Comparison of ENCODE assay signal across 8 mouse cellular contexts in genomic region chr8:120534504-120535368, GRCm38 (mm10). TPM values are rescaled to one million over a fixed set of nuclear protein-coding genes. Genes with fewer than 3 reads are reported as not detected.
DNase-seq lines count a peak whose midpoint lies in the region; ATAC-seq and TF ChIP-seq lines count a peak whose summit lies in the region.

No protein-coding gene starts in this region.

- peaks cover 7% of the 10 kb centered on the region; the same call in 1 of the 2 replicates for H3K4me1 ChIP-seq in bone marrow, adult 2 months (ENCODE audit: control insufficient read depth, insufficient read depth, low read length)
- peaks cover 87% of the 10 kb centered on the region for H3K4me1 ChIP-seq in embryonic facial prominence, embryonic 15.5 days
- peaks cover 79% of the 10 kb centered on the region for H3K4me1 ChIP-seq in heart, embryonic 12.5 days (replicated peaks)
- H3K4me1 ChIP-seq in kidney, embryonic 16.5 days (ENCODE audit: insufficient read depth, low read length), result peaks cover 80% of the 10 kb centered on the region
- H3K4me1 ChIP-seq in liver, embryonic 14.5 days (replicated peaks; ENCODE audit: control insufficient read depth in 2 of 2, insufficient read depth in 2 of 2, low read length in 1 of 2), result peaks cover 46% of the 10 kb centered on the region in 2 experiments
- H3K4me1 ChIP-seq in neural tube, embryonic 11.5 days (ENCODE audit: control insufficient read depth, insufficient read depth, low read length), result peaks cover 74% of the 10 kb centered on the region
- H3K4me1 ChIP-seq in stomach, embryonic 15.5 days, result peaks cover 80% of the 10 kb centered on the region

- peak; percentile 30; the same call in 1 of the 2 replicates for ATAC-seq in embryonic facial prominence, embryonic 15.5 days (ENCODE audit: insufficient number of reproducible peaks, low FRiP score, low TSS enrichment, low read depth)
- peak; percentile 49 for ATAC-seq in heart, embryonic 12.5 days (ENCODE audit: insufficient number of reproducible peaks, low FRiP score)
- peak; percentile 57 for ATAC-seq in kidney, embryonic 16.5 days (ENCODE audit: low FRiP score, low TSS enrichment)
- peak; percentile 42 for ATAC-seq in liver, embryonic 14.5 days (ENCODE audit: insufficient read depth)
- peak; percentile 56 for ATAC-seq in neural tube, embryonic 11.5 days (ENCODE audit: insufficient read depth, low FRiP score, low TSS enrichment)
- peak; percentile 41; the same call in 1 of the 2 replicates for ATAC-seq in stomach, embryonic 15.5 days (ENCODE audit: insufficient read depth, low FRiP score, low read depth)

- no peaks in the 10 kb centered on the region for H3K9me3 ChIP-seq in embryonic facial prominence, embryonic 15.5 days (replicated peaks)
- no peaks in the 10 kb centered on the region for H3K9me3 ChIP-seq in heart, embryonic 12.5 days (replicated peaks)
- no peaks in the 10 kb centered on the region for H3K9me3 ChIP-seq in kidney, embryonic 16.5 days (ENCODE audit: low read length)
- no peaks in the 10 kb centered on the region for H3K9me3 ChIP-seq in liver, embryonic 14.5 days (ENCODE audit: control insufficient read depth, low read length)
- H3K9me3 ChIP-seq in neural tube, embryonic 11.5 days (ENCODE audit: control insufficient read depth, low read length), result no peaks in the 10 kb centered on the region
- H3K9me3 ChIP-seq in stomach, embryonic 15.5 days, result no peaks in the 10 kb centered on the region

- H3K27ac ChIP-seq in bone marrow, adult 2 months (ENCODE audit: control insufficient read depth, insufficient read depth, low read depth, low read length, poor library complexity), result no peak overlapping the region
- H3K27ac ChIP-seq in embryonic facial prominence, embryonic 15.5 days (replicated peaks), result no peak overlapping the region
- H3K27ac ChIP-seq in heart, embryonic 12.5 days (ENCODE audit: poor library complexity, severe bottlenecking), result no peak overlapping the region
- H3K27ac ChIP-seq in kidney, embryonic 16.5 days (ENCODE audit: low read length), result peak overlapping the region; percentile 27; the same call in 1 of the 2 replicates
- H3K27ac ChIP-seq in liver, embryonic 14.5 days, result no peak overlapping the region
- H3K27ac ChIP-seq in neural tube, embryonic 11.5 days (ENCODE audit: low read depth, low read length), result peak overlapping the region; percentile 98
- peak overlapping the region; percentile 94; the same call in 1 of the 2 replicates for H3K27ac ChIP-seq in stomach, embryonic 15.5 days

- TF ChIP-seq POLR2A in bone marrow, adult 2 months (IDR thresholded peaks at IDR 0.05; ENCODE audit: borderline replicate concordance, control insufficient read depth, low read depth, low read length), result no peak

- peak; percentile 77 to 78 for DNase-seq in B cell, adult 2 months
- DNase-seq in liver, embryonic 14.5 days (ENCODE audit: low read depth in 3 of 3, low spot score in 3 of 3), result peak; percentile 74 to 81 (median 77)
- DNase-seq in neural tube, embryonic 11.5 days (ENCODE audit: low spot score), result peak; percentile 90

- no peaks in the 10 kb centered on the region for H3K27me3 ChIP-seq in embryonic facial prominence, embryonic 15.5 days
- no peaks in the 10 kb centered on the region for H3K27me3 ChIP-seq in heart, embryonic 12.5 days (replicated peaks)
- H3K27me3 ChIP-seq in kidney, embryonic 16.5 days (ENCODE audit: insufficient read depth, low read length), result peaks cover 5% of the 10 kb centered on the region; the same call in 1 of the 2 replicates
- no peaks in the 10 kb centered on the region for H3K27me3 ChIP-seq in liver, embryonic 14.5 days (ENCODE audit: control insufficient read depth, insufficient read depth, low read length)
- no peaks in the 10 kb centered on the region for H3K27me3 ChIP-seq in neural tube, embryonic 11.5 days (ENCODE audit: control insufficient read depth, insufficient read depth, low read length)
- no peaks in the 10 kb centered on the region for H3K27me3 ChIP-seq in stomach, embryonic 15.5 days (replicated peaks)

- H3K36me3 ChIP-seq in embryonic facial prominence, embryonic 15.5 days, result no peaks in the 10 kb centered on the region
- no peaks in the 10 kb centered on the region for H3K36me3 ChIP-seq in heart, embryonic 12.5 days
- H3K36me3 ChIP-seq in kidney, embryonic 16.5 days (ENCODE audit: insufficient read depth, low read length), result no peaks in the 10 kb centered on the region
- H3K36me3 ChIP-seq in liver, embryonic 14.5 days (replicated peaks; ENCODE audit: control insufficient read depth, insufficient read depth, low read depth), result peaks cover 3% of the 10 kb centered on the region
- H3K36me3 ChIP-seq in neural tube, embryonic 11.5 days (ENCODE audit: control insufficient read depth, insufficient read depth, low read length), result no peaks in the 10 kb centered on the region; the same call in 1 of the 2 replicates
- H3K36me3 ChIP-seq in stomach, embryonic 15.5 days, result no peaks in the 10 kb centered on the region

- TF ChIP-seq EP300 in liver, embryonic 14.5 days (IDR thresholded peaks at IDR 0.05; ENCODE audit: low read depth), result no peak

- TF ChIP-seq CTCF in bone marrow, adult 2 months (IDR thresholded peaks at IDR 0.05; ENCODE audit: control insufficient read depth, insufficient read depth, low read length), result peak; percentile 100
- peak; percentile 100 for TF ChIP-seq CTCF in liver, embryonic 14.5 days (IDR thresholded peaks at IDR 0.05; ENCODE audit: low read depth)

- H3K4me2 ChIP-seq in embryonic facial prominence, embryonic 15.5 days (replicated peaks), result peak overlapping the region; percentile 98
- 0 out of 2 replicates have a peak overlapping the region, but pooled peaks have one; percentile 97 for H3K4me2 ChIP-seq in heart, embryonic 12.5 days
- no peak overlapping the region for H3K4me2 ChIP-seq in kidney, embryonic 16.5 days (replicated peaks; ENCODE audit: low read depth, low read length)
- peak overlapping the region; percentile 93 for H3K4me2 ChIP-seq in liver, embryonic 14.5 days (ENCODE audit: low read depth)
- peak overlapping the region; percentile 97 for H3K4me2 ChIP-seq in neural tube, embryonic 11.5 days (ENCODE audit: low read depth)
- peak overlapping the region; percentile 99 for H3K4me2 ChIP-seq in stomach, embryonic 15.5 days

- peak overlapping the region; percentile 1 for H3K4me3 ChIP-seq in bone marrow, adult 2 months (replicated peaks; ENCODE audit: control insufficient read depth, low read depth, low read length)
- H3K4me3 ChIP-seq in embryonic facial prominence, embryonic 15.5 days (replicated peaks), result no peak overlapping the region
- H3K4me3 ChIP-seq in heart, embryonic 12.5 days, result no peak overlapping the region
- no peak overlapping the region for H3K4me3 ChIP-seq in kidney, embryonic 16.5 days (ENCODE audit: low read length)
- peak overlapping the region in 1 of 2 experiments; percentile 88; a peak in 1 of 4 replicates for H3K4me3 ChIP-seq in liver, embryonic 14.5 days (ENCODE audit: insufficient read depth in 1 of 2, low read depth in 2 of 2, low read length in 2 of 2)
- no peak overlapping the region for H3K4me3 ChIP-seq in neural tube, embryonic 11.5 days (ENCODE audit: low read depth, low read length)
- 0 out of 2 replicates have a peak overlapping the region, but pooled peaks have one; percentile 1 for H3K4me3 ChIP-seq in stomach, embryonic 15.5 days (replicated peaks)

- no peak overlapping the region for H3K9ac ChIP-seq in embryonic facial prominence, embryonic 15.5 days
- H3K9ac ChIP-seq in heart, embryonic 12.5 days, result peak overlapping the region; percentile 50
- H3K9ac ChIP-seq in kidney, embryonic 16.5 days (replicated peaks; ENCODE audit: low read length), result no peak overlapping the region
- no peak overlapping the region; the same call in 1 of the 2 replicates for H3K9ac ChIP-seq in liver, embryonic 14.5 days (replicated peaks)
- H3K9ac ChIP-seq in neural tube, embryonic 11.5 days (ENCODE audit: low read length), result peak overlapping the region; percentile 44; the same call in 1 of the 2 replicates
- no peak overlapping the region for H3K9ac ChIP-seq in stomach, embryonic 15.5 days

- WGBS in bone marrow, adult 2 months, result 22% methylated on average over 14 of the region's 14 CpGs
- WGBS in embryonic facial prominence, embryonic 15.5 days, result 20% methylated on average over 14 of the region's 14 CpGs
- 14% methylated on average over 14 of the region's 14 CpGs for WGBS in heart, embryonic 12.5 days
- WGBS in kidney, embryonic 16.5 days, result 11% methylated on average over 14 of the region's 14 CpGs
- WGBS in liver, embryonic 14.5 days (ENCODE audit: insufficient replicate concordance), result 20% methylated on average over 14 of the region's 14 CpGs
- 6% methylated on average over 14 of the region's 14 CpGs for WGBS in neural tube, embryonic 11.5 days
- WGBS in stomach, embryonic 15.5 days, result 12% methylated on average over 14 of the region's 14 CpGs

RNA-seq across cellular contexts. Expression of gene Gins2, which starts 54.4 kb away (rescaled TPM):
- polyA plus RNA-seq in bone marrow, adult 2 months (2011; ENCODE audit: insufficient read depth, insufficient read length, low replicate concordance, missing spikeins), result 14.7 and 20.0 TPM in 2 replicates
- polyA plus RNA-seq in embryonic facial prominence, embryonic 15.5 days (2015; fragmentation: Nextera tagmentation; extraction: Ambion mirVana), result 81.7 and 85.6 TPM in 2 replicates
- 63.4 and 66.8 TPM in 2 replicates for polyA plus RNA-seq in heart, embryonic 12.5 days (2016; fragmentation: Nextera tagmentation; extraction: Ambion mirVana)
- polyA plus RNA-seq in kidney, embryonic 16.5 days (2015; fragmentation: Nextera tagmentation; extraction: Ambion mirVana), result 114 and 117 TPM in 2 replicates
- polyA plus RNA-seq in liver, embryonic 14.5 days (2012; rRNA removed), result 31.5 and 37.5 TPM in 2 replicates
- polyA plus RNA-seq in liver, embryonic 14.5 days (2014; fragmentation: Nextera tagmentation; extraction: Ambion mirVana), result 63.4 and 63.7 TPM in 2 replicates
- polyA plus RNA-seq in neural tube, embryonic 11.5 days (2014; fragmentation: Nextera tagmentation; extraction: Ambion mirVana), result 101 and 109 TPM in 2 replicates
- 88.1 and 94.7 TPM in 2 replicates for polyA plus RNA-seq in stomach, embryonic 15.5 days (2015; fragmentation: Nextera tagmentation; extraction: Ambion mirVana)

Comparison
In these comparisons a context has a peak if more than half of its experiments do, and no peak if none do; other contexts are left out.
1. H3K27ac ChIP-seq: peak in kidney, embryonic 16.5 days (single experiment), neural tube, embryonic 11.5 days (single experiment) and stomach, embryonic 15.5 days (single experiment); none in bone marrow, adult 2 months (single experiment), embryonic facial prominence, embryonic 15.5 days (single experiment), heart, embryonic 12.5 days (single experiment) and liver, embryonic 14.5 days (single experiment).
2. H3K4me3 ChIP-seq: peak in bone marrow, adult 2 months (single experiment) and stomach, embryonic 15.5 days (single experiment); none in embryonic facial prominence, embryonic 15.5 days (single experiment), heart, embryonic 12.5 days (single experiment), kidney, embryonic 16.5 days (single experiment) and neural tube, embryonic 11.5 days (single experiment).
3. H3K9ac ChIP-seq: peak in heart, embryonic 12.5 days (single experiment) and neural tube, embryonic 11.5 days (single experiment); none in embryonic facial prominence, embryonic 15.5 days (single experiment), kidney, embryonic 16.5 days (single experiment), liver, embryonic 14.5 days (single experiment) and stomach, embryonic 15.5 days (single experiment).
4. Peak in every context shown above with its lines, with median percentiles within 50 percentile points of each other: DNase-seq and ATAC-seq.